ENCODE assay signal across 16 mouse cellular contexts in genomic region chr10:77835647-77836046, GRCm38 (mm10). TPM values are rescaled to one million over a fixed set of nuclear protein-coding genes. Genes with fewer than 3 reads are reported as not detected.
"Had no signal": no experiment of that assay in that cellular context is flagged by ENCODE, and none has a peak within 500 bp of the region (broad histone marks: within the 10 kb centered on the region; RNA-seq: fewer than 3 reads in every experiment).

TSS of gene Krtap10-10 (plus strand) at chr10:77835947.

- H3K9me3 ChIP-seq: intestine, embryonic 15.5 days; limb, embryonic 15.5 days; liver, embryonic 12.5 days; midbrain, embryonic 10.5 days; neural tube, embryonic 15.5 days had no signal

- H3K4me3 ChIP-seq: intestine, embryonic 15.5 days; limb, embryonic 15.5 days; liver, embryonic 12.5 days; midbrain, embryonic 10.5 days; myocyte; neural tube, embryonic 15.5 days had no signal

- H3K4me1 ChIP-seq: intestine, embryonic 15.5 days; limb, embryonic 15.5 days; liver, embryonic 12.5 days; midbrain, embryonic 10.5 days; neural tube, embryonic 15.5 days had no signal

- H3K36me3 ChIP-seq: intestine, embryonic 15.5 days; limb, embryonic 15.5 days; liver, embryonic 12.5 days; midbrain, embryonic 10.5 days; neural tube, embryonic 15.5 days had no signal

- H3K9ac ChIP-seq: intestine, embryonic 15.5 days; limb, embryonic 15.5 days; liver, embryonic 12.5 days; lung, embryonic 14.5 days; neural tube, embryonic 15.5 days had no signal

- H3K27ac ChIP-seq: intestine, embryonic 15.5 days; limb, embryonic 15.5 days; liver, embryonic 12.5 days; midbrain, embryonic 10.5 days; neural tube, embryonic 15.5 days had no signal

- DNase-seq: kidney, adult 18-20 months; kidney, postnatal 14 days; lung, embryonic 14.5 days; lung, postnatal 10 days; lung, postnatal 4 days; midbrain, embryonic 14.5 days had no signal

RNA-seq across cellular contexts. Expression of gene Krtap10-10, which starts in this region (rescaled TPM):
- total RNA-seq: layer of hippocampus, adult 8-10 months; layer of hippocampus, postnatal 14 days; left cerebral cortex, postnatal 10 days; megakaryocyte, adult 5-6 weeks had no signal
